Mouse (Mus musculus): ENCODE data around the gene Napsa. TPM values are rescaled to one million over a fixed set of nuclear protein-coding genes. Genes with fewer than 3 reads are reported as not detected.

The Napsa gene
- polyA plus RNA-seq, 1 experiment from 2014 or later, result 0.55 TPM

DNA sequence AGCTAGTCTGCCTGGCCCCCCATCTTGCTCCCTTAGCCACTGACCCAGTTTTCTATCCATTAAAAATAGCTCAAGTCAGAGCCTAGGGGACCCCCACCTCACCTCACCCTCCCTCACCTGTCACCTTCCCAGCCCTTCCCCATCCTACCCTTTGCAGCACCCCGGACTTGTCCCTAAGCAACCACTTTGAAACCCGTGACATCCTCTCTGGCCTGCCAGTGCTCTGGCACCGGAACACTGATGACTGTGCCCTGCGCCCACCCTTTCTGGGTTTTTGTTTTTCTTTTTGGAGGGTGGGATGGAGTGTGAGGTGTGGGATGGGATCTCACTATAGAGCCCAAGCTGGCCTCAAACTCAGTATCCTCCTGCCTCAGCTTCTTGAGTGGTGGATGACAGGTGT, 25.5 kb downstream of the Napsa start:
- H3K4me1 ChIP-seq (replicated peaks; ENCODE audit: control insufficient read depth, insufficient read depth), result no peaks in the 10 kb centered on the region
- H3K36me3 ChIP-seq (ENCODE audit: control insufficient read depth, insufficient read depth, low read length), result no peaks in the 10 kb centered on the region
- H3K4me3 ChIP-seq (ENCODE audit: low read depth, low read length), result no peak overlapping the region
- H3K9ac ChIP-seq (ENCODE audit: low read length), result no peak overlapping the region
- DNase-seq (ENCODE audit: low spot score), result no peak
- TF ChIP-seq EP300 (optimal IDR thresholded peaks at IDR 0.05) (no peak), CTCF (IDR thresholded peaks at IDR 0.05; ENCODE audit: low read depth) (no peak)
- no peaks in the 10 kb centered on the region for H3K9me3 ChIP-seq (ENCODE audit: control insufficient read depth, low read length)
- ATAC-seq (ENCODE audit: low FRiP score, low TSS enrichment), result no peak
- H3K27ac ChIP-seq (replicated peaks), result no peak overlapping the region
- 88% methylated on average over 4 of the region's 4 CpGs for WGBS
- peaks cover 6% of the 10 kb centered on the region for H3K27me3 ChIP-seq (ENCODE audit: control insufficient read depth, insufficient read depth, low read length)
- H3K4me2 ChIP-seq (replicated peaks; ENCODE audit: low read depth), result no peak overlapping the region

- no peak for ATAC-seq (ENCODE audit: low FRiP score, low TSS enrichment)
- H3K4me2 ChIP-seq (replicated peaks; ENCODE audit: low read depth), result no peak overlapping the region
- no peak overlapping the region for H3K9ac ChIP-seq (ENCODE audit: low read length)
- 77% methylated on average over 11 of the region's 12 CpGs for WGBS
- H3K27me3 ChIP-seq (ENCODE audit: control insufficient read depth, insufficient read depth, low read length), result peaks cover 2% of the 10 kb centered on the region; the same call in 1 of the 2 replicates
- H3K4me3 ChIP-seq (ENCODE audit: low read depth, low read length), result no peak overlapping the region
- no peaks in the 10 kb centered on the region for H3K36me3 ChIP-seq (ENCODE audit: control insufficient read depth, insufficient read depth, low read length)
- H3K27ac ChIP-seq (replicated peaks), result no peak overlapping the region
- H3K9me3 ChIP-seq (ENCODE audit: control insufficient read depth, low read length), result no peaks in the 10 kb centered on the region
- no peaks in the 10 kb centered on the region for H3K4me1 ChIP-seq (replicated peaks; ENCODE audit: control insufficient read depth, insufficient read depth)
- TF ChIP-seq CTCF (IDR thresholded peaks at IDR 0.05; ENCODE audit: low read depth) (no peak), EP300 (optimal IDR thresholded peaks at IDR 0.05) (no peak)
- no peak for DNase-seq (ENCODE audit: low spot score)
These were observed 26.2 kb downstream of the Napsa start for GRCm38 (mm10) chr7:44598336-44598735.

DNA sequence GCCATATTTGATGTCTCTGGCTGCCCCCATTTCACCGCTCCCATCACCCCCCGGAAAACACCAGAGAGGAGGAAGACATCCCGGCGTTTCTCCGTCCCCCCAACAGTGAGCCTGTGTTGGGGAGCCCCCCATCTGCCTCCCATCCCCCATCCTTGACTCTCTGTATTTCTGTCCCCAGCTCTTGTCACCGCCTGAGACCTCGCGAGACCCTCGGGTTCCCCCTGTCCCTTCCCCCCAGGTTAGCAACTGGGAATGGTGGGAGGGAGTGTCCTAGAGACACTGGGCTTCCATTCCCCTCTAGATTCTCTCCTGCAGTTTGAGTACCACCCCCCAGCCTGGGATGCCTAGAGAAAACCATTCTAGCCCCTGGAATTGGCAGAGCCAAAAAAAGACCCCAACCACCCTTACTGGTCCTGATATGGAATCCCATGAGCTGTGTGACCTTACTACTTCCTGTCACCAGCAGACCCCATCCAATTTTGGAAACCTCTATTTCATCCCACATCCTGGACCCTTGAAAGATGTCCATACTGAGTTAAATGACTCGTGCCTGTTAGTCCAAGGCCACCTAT, 28.6 kb downstream of the Napsa start:
- DNase-seq (ENCODE audit: low spot score), result no peak
- Histone ChIP-seq H3K4me2 (replicated peaks; ENCODE audit: low read depth) (no peak overlapping the region), H3K4me3 (ENCODE audit: low read depth, low read length) (no peak overlapping the region), H3K9me3 (ENCODE audit: control insufficient read depth, low read length) (no peaks in the 10 kb centered on the region), H3K27ac (replicated peaks) (no peak overlapping the region), H3K9ac (ENCODE audit: low read length) (no peak overlapping the region), H3K27me3 (ENCODE audit: control insufficient read depth, insufficient read depth, low read length) (no peaks in the 10 kb centered on the region; the same call in 1 of the 2 replicates), H3K4me1 (replicated peaks; ENCODE audit: control insufficient read depth, insufficient read depth) (no peaks in the 10 kb centered on the region), H3K36me3 (ENCODE audit: control insufficient read depth, insufficient read depth, low read length) (no peaks in the 10 kb centered on the region)
- no peak for ATAC-seq (ENCODE audit: low FRiP score, low TSS enrichment)
- TF ChIP-seq EP300 (optimal IDR thresholded peaks at IDR 0.05) (no peak), CTCF (IDR thresholded peaks at IDR 0.05; ENCODE audit: low read depth) (no peak)
- WGBS, result 76% methylated on average over 10 of the region's 10 CpGs

DNA sequence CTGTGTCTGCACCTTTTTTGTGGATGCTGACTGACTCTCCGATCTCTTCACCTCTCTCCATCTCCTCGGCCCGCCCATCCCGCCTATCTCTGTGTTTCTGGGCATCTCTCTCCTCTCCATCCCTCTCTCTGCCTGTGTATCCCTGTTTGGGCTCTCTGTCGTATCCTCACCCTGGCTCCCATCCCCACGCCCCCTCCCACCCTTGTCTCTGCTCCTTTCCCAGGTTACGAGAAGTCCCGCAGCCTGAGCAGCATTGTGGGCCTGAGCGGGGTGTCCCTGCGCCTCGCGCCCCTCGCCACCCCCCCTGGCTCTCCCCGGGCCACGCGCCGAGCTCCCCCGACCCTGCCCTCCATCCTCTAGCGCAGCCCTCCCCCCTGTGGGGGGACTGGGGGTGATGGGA, 29.5 kb downstream of the Napsa start:
- Histone ChIP-seq H3K27me3 (ENCODE audit: control insufficient read depth, insufficient read depth, low read length) (no peaks in the 10 kb centered on the region; the same call in 1 of the 2 replicates), H3K4me3 (ENCODE audit: low read depth, low read length) (no peak overlapping the region), H3K4me2 (replicated peaks; ENCODE audit: low read depth) (no peak overlapping the region), H3K9ac (ENCODE audit: low read length) (no peak overlapping the region), H3K27ac (replicated peaks) (no peak overlapping the region), H3K4me1 (replicated peaks; ENCODE audit: control insufficient read depth, insufficient read depth) (no peaks in the 10 kb centered on the region), H3K36me3 (ENCODE audit: control insufficient read depth, insufficient read depth, low read length) (no peaks in the 10 kb centered on the region), H3K9me3 (ENCODE audit: control insufficient read depth, low read length) (no peaks in the 10 kb centered on the region)
- TF ChIP-seq EP300 (optimal IDR thresholded peaks at IDR 0.05), result no peak
- DNase-seq (ENCODE audit: low spot score), result no peak
- WGBS, result 20% methylated on average over 19 of the region's 19 CpGs
- ATAC-seq (ENCODE audit: low FRiP score, low TSS enrichment), result no peak

- no peak overlapping the region for H3K4me2 ChIP-seq (replicated peaks; ENCODE audit: low read depth)
- H3K4me3 ChIP-seq (ENCODE audit: low read depth, low read length), result no peak overlapping the region
- TF ChIP-seq EP300 (optimal IDR thresholded peaks at IDR 0.05) (no peak), CTCF (IDR thresholded peaks at IDR 0.05; ENCODE audit: low read depth) (no peak)
- no peaks in the 10 kb centered on the region; the same call in 1 of the 2 replicates for H3K27me3 ChIP-seq (ENCODE audit: control insufficient read depth, insufficient read depth, low read length)
- H3K9me3 ChIP-seq (ENCODE audit: control insufficient read depth, low read length), result no peaks in the 10 kb centered on the region
- H3K27ac ChIP-seq (replicated peaks), result no peak overlapping the region
- H3K36me3 ChIP-seq (ENCODE audit: control insufficient read depth, insufficient read depth, low read length), result no peaks in the 10 kb centered on the region
- DNase-seq (ENCODE audit: low spot score) (no peak), ATAC-seq (ENCODE audit: low FRiP score, low TSS enrichment) (no peak)
- no peaks in the 10 kb centered on the region for H3K4me1 ChIP-seq (replicated peaks; ENCODE audit: control insufficient read depth, insufficient read depth)
- no peak overlapping the region for H3K9ac ChIP-seq (ENCODE audit: low read length)
- WGBS, result 12% methylated on average over 11 of the region's 11 CpGs
These were observed 30.3 kb downstream of the Napsa start for GRCm38 (mm10) chr7:44602443-44602842.

DNA sequence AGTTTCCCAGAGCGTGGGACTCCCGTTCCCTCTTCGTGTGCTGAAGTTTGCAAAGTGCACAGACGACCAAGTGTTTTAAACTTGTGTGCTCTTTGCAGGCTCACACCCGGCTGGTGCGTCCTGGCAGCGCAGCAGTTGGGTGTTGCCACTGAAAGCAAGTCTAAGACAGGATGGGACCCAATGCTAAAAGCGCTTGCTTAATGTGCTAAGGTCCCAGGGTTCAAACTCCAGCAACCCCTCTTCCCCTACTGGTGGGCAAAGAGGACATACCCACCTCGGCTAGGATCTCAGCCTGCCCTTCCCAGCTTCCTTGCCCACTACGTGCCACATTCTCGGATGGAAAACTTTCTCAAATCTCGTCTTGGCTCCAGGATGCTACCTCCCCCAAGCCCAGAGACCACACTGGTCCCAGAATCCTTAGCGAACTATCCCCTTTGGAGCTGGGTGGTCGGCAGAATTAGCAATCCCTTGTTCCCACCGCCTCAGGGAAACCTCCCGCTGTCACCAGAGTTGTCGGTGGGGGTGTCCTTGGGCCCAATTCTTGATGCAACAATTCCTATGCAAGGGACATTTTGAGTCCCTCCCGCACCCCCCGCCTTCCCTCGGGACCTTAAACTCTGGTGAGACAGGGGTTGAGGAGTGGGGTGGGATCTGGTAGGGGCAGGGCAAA, 31.1 kb downstream of the Napsa start:
- TF ChIP-seq CTCF (IDR thresholded peaks at IDR 0.05; ENCODE audit: low read depth) (no peak), EP300 (optimal IDR thresholded peaks at IDR 0.05) (no peak)
- Histone ChIP-seq H3K4me3 (ENCODE audit: low read depth, low read length) (peak overlapping the region; percentile 21; the same call in 1 of the 2 replicates), H3K9ac (ENCODE audit: low read length) (no peak overlapping the region), H3K9me3 (ENCODE audit: control insufficient read depth, low read length) (no peaks in the 10 kb centered on the region), H3K27me3 (ENCODE audit: control insufficient read depth, insufficient read depth, low read length) (no peaks in the 10 kb centered on the region; the same call in 1 of the 2 replicates), H3K27ac (replicated peaks) (no peak overlapping the region), H3K4me2 (replicated peaks; ENCODE audit: low read depth) (no peak overlapping the region), H3K4me1 (replicated peaks; ENCODE audit: control insufficient read depth, insufficient read depth) (no peaks in the 10 kb centered on the region), H3K36me3 (ENCODE audit: control insufficient read depth, insufficient read depth, low read length) (no peaks in the 10 kb centered on the region)
- 4% methylated on average over 20 of the region's 20 CpGs for WGBS
- DNase-seq (ENCODE audit: low spot score), result no peak
- no peak for ATAC-seq (ENCODE audit: low FRiP score, low TSS enrichment)

All from stomach, postnatal 0 days (tissue).